ENCODE assay signal across 8 mouse cellular contexts in the genomic region with DNA sequence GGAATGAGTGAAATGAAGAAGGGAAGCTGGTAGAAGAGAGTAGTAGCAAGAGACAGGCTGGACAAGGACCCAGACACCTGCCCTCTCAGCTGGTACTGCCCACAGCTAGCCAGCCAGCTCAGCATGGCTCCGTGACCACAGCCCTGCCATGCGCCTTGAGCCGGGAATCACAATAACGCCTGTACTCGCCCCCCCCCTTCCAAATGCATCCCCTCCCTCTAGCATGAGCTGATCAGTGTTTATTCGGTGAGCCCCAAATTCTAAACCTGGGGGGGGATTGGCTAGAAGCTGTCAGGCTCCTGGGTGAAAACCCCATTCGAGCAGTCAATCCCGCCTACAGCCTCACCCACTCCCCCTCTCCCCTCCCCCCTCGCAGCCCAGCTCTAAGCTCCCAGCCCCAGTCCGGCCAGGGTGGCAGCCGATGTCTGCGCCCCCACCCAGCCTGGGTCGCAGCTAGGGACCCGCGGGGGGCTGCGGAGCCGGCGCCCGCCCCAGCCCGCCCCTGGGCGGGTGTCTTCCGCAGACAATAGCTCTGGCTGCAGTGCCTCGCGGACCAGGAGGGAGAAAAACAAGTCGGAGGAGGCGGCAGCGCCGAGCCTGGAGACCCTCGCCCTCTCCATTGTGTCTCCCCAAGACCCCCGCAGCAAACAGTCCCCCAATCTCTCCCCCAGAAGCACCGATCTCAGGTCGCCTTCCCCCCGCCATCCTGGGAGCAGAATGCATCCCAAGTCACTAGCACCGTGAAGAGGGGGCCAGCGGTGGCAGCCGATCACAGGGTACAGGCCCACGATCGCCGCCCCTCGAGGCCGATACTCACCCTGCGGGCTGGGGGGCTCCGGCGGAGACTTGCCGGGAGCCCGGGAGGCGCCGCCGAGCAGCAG. TPM values are rescaled to one million over a fixed set of nuclear protein-coding genes. Genes with fewer than 3 reads are reported as not detected.
DNase-seq lines count a peak whose midpoint lies in the region; ATAC-seq and TF ChIP-seq lines count a peak whose summit lies in the region.

No protein-coding gene starts in this region.

- H3K9me3 ChIP-seq in forebrain, embryonic 12.5 days = no peaks in the 10 kb centered on the region

- TF ChIP-seq CTCF in spleen, adult 2 months (IDR thresholded peaks at IDR 0.05; ENCODE audit: extremely low read depth, insufficient read depth, insufficient read length, insufficient replicate concordance) = no peak

- no peak for DNase-seq in spleen, adult 2 months (ENCODE audit: low read depth in 1 of 2, low spot score in 2 of 2)
- no peak for DNase-seq in spleen, adult 12 weeks (ENCODE audit: low spot score)
- DNase-seq in cerebellum, adult 8-10 months = peak; percentile 66
- peak; percentile 50 for DNase-seq in kidney, postnatal 14 days

- H3K4me3 ChIP-seq in spleen, adult 2 months (ENCODE audit: extremely low read depth, insufficient read depth, insufficient read length) = peak overlapping the region; percentile 54
- H3K4me3 ChIP-seq in forebrain, embryonic 12.5 days (replicated peaks) = peak overlapping the region; percentile 75
- peak overlapping the region; percentile 72 for H3K4me3 ChIP-seq in myocyte

- no peak for TF ChIP-seq POLR2A in spleen, adult 2 months (IDR thresholded peaks at IDR 0.05; ENCODE audit: low read depth, low read length)
- TF ChIP-seq POLR2A in myocyte (IDR thresholded peaks at IDR 0.05; ENCODE audit: insufficient read length, low read depth) = peak; percentile 80

- H3K9ac ChIP-seq in forebrain, embryonic 12.5 days = peak overlapping the region; percentile 94

- H3K79me2 ChIP-seq in myocyte (ENCODE audit: control insufficient read depth, insufficient read depth) = no peaks in the 10 kb centered on the region

- H3ac ChIP-seq in myocyte (ENCODE audit: control insufficient read depth, insufficient read length) = peak overlapping the region; percentile 66

- peaks cover 19% of the 10 kb centered on the region for H3K27me3 ChIP-seq in spleen, adult 2 months (ENCODE audit: control insufficient read depth, insufficient read depth, low read length)
- H3K27me3 ChIP-seq in forebrain, embryonic 12.5 days = peaks cover 32% of the 10 kb centered on the region
- H3K27me3 ChIP-seq in myocyte (ENCODE audit: control insufficient read depth, insufficient read depth, insufficient read length) = peaks cover 10% of the 10 kb centered on the region

- H3K27ac ChIP-seq in spleen, adult 2 months (ENCODE audit: insufficient read depth, low read length) = no peak overlapping the region
- H3K27ac ChIP-seq in forebrain, embryonic 12.5 days = peak overlapping the region; percentile 94

- peak; percentile 66 for ATAC-seq in forebrain, embryonic 12.5 days (ENCODE audit: low FRiP score)
- no peak for ATAC-seq in megakaryocyte progenitor cell, adult 5-6 weeks (replicated peaks; ENCODE audit: poor library complexity)
- ATAC-seq in activated CD4-positive, CD25-positive, alpha-beta regulatory T cell, adult 4 months = no peak

- H3K4me2 ChIP-seq in forebrain, embryonic 12.5 days = peak overlapping the region; percentile 89
- peak overlapping the region; percentile 77 for H3K4me2 ChIP-seq in myocyte (ENCODE audit: low read depth)

- peaks cover 6% of the 10 kb centered on the region; the same call in 1 of the 2 replicates for H3K4me1 ChIP-seq in spleen, adult 2 months (ENCODE audit: control insufficient read depth, insufficient read depth, insufficient read length)
- peaks cover 45% of the 10 kb centered on the region for H3K4me1 ChIP-seq in forebrain, embryonic 12.5 days

- no peaks in the 10 kb centered on the region for H3K36me3 ChIP-seq in spleen, adult 2 months (ENCODE audit: control insufficient read depth, insufficient read depth, low read length)
- peaks cover 21% of the 10 kb centered on the region for H3K36me3 ChIP-seq in forebrain, embryonic 12.5 days (replicated peaks)
- no peaks in the 10 kb centered on the region for H3K36me3 ChIP-seq in myocyte (ENCODE audit: control insufficient read depth, insufficient read depth)

- 3% methylated on average over 45 of the region's 49 CpGs for WGBS in spleen, adult 2 months
- 0% methylated on average over 48 of the region's 49 CpGs for WGBS in forebrain, embryonic 12.5 days

TF ChIP-seq in myocyte, 11 proteins besides CTCF, POLR2A, EP300 and RAD21:
- TF ChIP-seq TCF12 (IDR thresholded peaks at IDR 0.05; ENCODE audit: insufficient read depth, poor library complexity, severe bottlenecking) (no peak), TCF3 (IDR thresholded peaks at IDR 0.05; ENCODE audit: insufficient read length, low read depth) (peak; percentile 44), POLR2AphosphoS2 (IDR thresholded peaks at IDR 0.05; ENCODE audit: insufficient read length, low read depth) (peak; percentile 69), MYOD1 (IDR thresholded peaks at IDR 0.05; ENCODE audit: control insufficient read depth in 1 of 3, insufficient read length in 2 of 3, low read depth in 2 of 3) (peak in 2 of 3 experiments; percentile 89 to 94), MYOG (IDR thresholded peaks at IDR 0.05; ENCODE audit: control insufficient read depth in 1 of 3, insufficient read depth in 1 of 3, insufficient read length in 2 of 3, low read depth in 2 of 3) (peak; percentile 57 to 91 (median 82))

RNA-seq across cellular contexts. Expression of a gene that starts 0.7 kb away (rescaled TPM):
- 4.1 and 5.2 TPM in 2 replicates for polyA plus RNA-seq in spleen, adult 2 months (2012; rRNA removed)
- 13.3 and 15.2 TPM in 2 replicates for polyA plus RNA-seq in forebrain, embryonic 12.5 days (2016; fragmentation: Nextera tagmentation; extraction: Ambion mirVana)
- polyA plus RNA-seq in myocyte (2012; fragmentation: generic; extraction: Trizol) = 162 TPM
- 0.05 and 0.07 TPM in 2 replicates for total RNA-seq in megakaryocyte progenitor cell, adult 5-6 weeks (2015)
- total RNA-seq in megakaryocyte progenitor cell, adult 5-6 weeks (2017) = 0.04 and 0.24 TPM in 2 replicates
- not detected for polyA plus RNA-seq in activated CD4-positive, CD25-positive, alpha-beta regulatory T cell, adult 4 months (2017; shearing (Covaris generic))

RNA-seq across cellular contexts. Expression of a gene that starts 16.7 kb away (rescaled TPM):
- 232 and 240 TPM in 2 replicates for polyA plus RNA-seq in spleen, adult 2 months (2012; rRNA removed)
- polyA plus RNA-seq in forebrain, embryonic 12.5 days (2016; fragmentation: Nextera tagmentation; extraction: Ambion mirVana) = 55.5 and 57.6 TPM in 2 replicates
- 174 TPM for polyA plus RNA-seq in myocyte (2012; fragmentation: generic; extraction: Trizol)
- total RNA-seq in megakaryocyte progenitor cell, adult 5-6 weeks (2015) = 119 and 136 TPM in 2 replicates
- total RNA-seq in megakaryocyte progenitor cell, adult 5-6 weeks (2017) = 44.0 and 45.4 TPM in 2 replicates
- 10 to 100 TPM; 23.7 to 30.3 TPM for polyA plus RNA-seq in activated CD4-positive, CD25-positive, alpha-beta regulatory T cell, adult 4 months (2017; shearing (Covaris generic))

RNA-seq across cellular contexts. Expression of a gene that starts 23.1 kb away (rescaled TPM):
- polyA plus RNA-seq in spleen, adult 2 months (2012; rRNA removed) = 60.4 and 60.8 TPM in 2 replicates
- polyA plus RNA-seq in forebrain, embryonic 12.5 days (2016; fragmentation: Nextera tagmentation; extraction: Ambion mirVana) = 3.5 and 4.5 TPM in 2 replicates
- 7.2 TPM for polyA plus RNA-seq in myocyte (2012; fragmentation: generic; extraction: Trizol)
- total RNA-seq in megakaryocyte progenitor cell, adult 5-6 weeks (2015) = 5.3 and 6.4 TPM in 2 replicates
- total RNA-seq in megakaryocyte progenitor cell, adult 5-6 weeks (2017) = 14.2 and 22.3 TPM in 2 replicates
- under 1 TPM in 1 of 2 experiments, not detected in 1; 0.34 TPM for polyA plus RNA-seq in activated CD4-positive, CD25-positive, alpha-beta regulatory T cell, adult 4 months (2017; shearing (Covaris generic))

RNA-seq across cellular contexts. Expression of a gene that starts 39.1 kb away (rescaled TPM):
- polyA plus RNA-seq in spleen, adult 2 months (2012; rRNA removed) = 348 and 407 TPM in 2 replicates
- 173 TPM in 2 replicates for polyA plus RNA-seq in forebrain, embryonic 12.5 days (2016; fragmentation: Nextera tagmentation; extraction: Ambion mirVana)
- polyA plus RNA-seq in myocyte (2012; fragmentation: generic; extraction: Trizol) = 274 TPM
- total RNA-seq in megakaryocyte progenitor cell, adult 5-6 weeks (2015) = 95.5 and 124 TPM in 2 replicates
- 48.7 and 52.7 TPM in 2 replicates for total RNA-seq in megakaryocyte progenitor cell, adult 5-6 weeks (2017)
- polyA plus RNA-seq in activated CD4-positive, CD25-positive, alpha-beta regulatory T cell, adult 4 months (2017; shearing (Covaris generic)) = 10 to 100 TPM; 50.9 to 65.4 TPM

RNA-seq across cellular contexts. Expression of a gene that starts 53.6 kb away (rescaled TPM):
- 3.6 and 4.0 TPM in 2 replicates for polyA plus RNA-seq in spleen, adult 2 months (2012; rRNA removed)
- 103 and 113 TPM in 2 replicates for polyA plus RNA-seq in forebrain, embryonic 12.5 days (2016; fragmentation: Nextera tagmentation; extraction: Ambion mirVana)
- 10.3 TPM for polyA plus RNA-seq in myocyte (2012; fragmentation: generic; extraction: Trizol)
- not detected in 2 replicates for total RNA-seq in megakaryocyte progenitor cell, adult 5-6 weeks (2015)
- not detected in 2 replicates for total RNA-seq in megakaryocyte progenitor cell, adult 5-6 weeks (2017)
- 1 to 10 TPM; 2.4 TPM for polyA plus RNA-seq in activated CD4-positive, CD25-positive, alpha-beta regulatory T cell, adult 4 months (2017; shearing (Covaris generic))

Comparison
In these comparisons a context has a peak if more than half of its experiments do, and no peak if none do; other contexts are left out.
1. DNase-seq: peak in cerebellum, adult 8-10 months (single experiment) and kidney, postnatal 14 days (single experiment); none in spleen, adult 2 months (0 of 2) and spleen, adult 12 weeks (single experiment).
2. RNA of a gene that starts 0.7 kb away (polyA plus RNA-seq): 162 TPM in myocyte (single experiment); 13.3 to 15.2 TPM in forebrain, embryonic 12.5 days, 4.1 to 5.2 TPM in spleen, adult 2 months and not detected in activated CD4-positive, CD25-positive, alpha-beta regulatory T cell, adult 4 months; every median in the first group is over 10 times any median in the second.
3. Peak in every context shown above with its lines, with median percentiles within 50 percentile points of each other: H3K4me3 ChIP-seq.